Mouse (Mus musculus): Measurements from ENCODE around the gene Snrpd2.

Snrpd2 gene

DNA sequence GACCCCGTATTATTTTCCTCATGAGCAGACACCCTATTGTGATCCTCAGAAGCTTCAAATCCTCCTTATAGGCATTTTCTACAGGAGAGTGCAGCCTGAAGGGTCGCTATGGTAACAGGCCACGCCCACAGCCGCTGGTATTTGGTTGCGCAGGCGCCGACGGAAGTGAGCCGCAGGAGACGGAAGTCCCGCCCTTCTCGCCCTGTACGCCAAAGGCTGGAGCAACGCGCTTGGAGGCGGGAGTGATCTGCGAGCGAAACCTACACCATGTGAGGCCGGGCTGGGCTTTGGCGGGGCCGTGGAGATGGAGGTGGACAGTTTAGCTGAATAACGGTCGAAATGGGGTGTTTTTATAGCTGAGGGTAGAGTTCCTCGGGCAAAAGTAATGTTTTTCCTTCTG lies at the start of gene Snrpd2:
TSS of gene Snrpd2 (plus strand) at position 97 of the 400 bp plus-strand sequence.
- peak; percentile 87 to 90 for DNase-seq (ENCODE audit: low spot score in 2 of 2)

DNA sequence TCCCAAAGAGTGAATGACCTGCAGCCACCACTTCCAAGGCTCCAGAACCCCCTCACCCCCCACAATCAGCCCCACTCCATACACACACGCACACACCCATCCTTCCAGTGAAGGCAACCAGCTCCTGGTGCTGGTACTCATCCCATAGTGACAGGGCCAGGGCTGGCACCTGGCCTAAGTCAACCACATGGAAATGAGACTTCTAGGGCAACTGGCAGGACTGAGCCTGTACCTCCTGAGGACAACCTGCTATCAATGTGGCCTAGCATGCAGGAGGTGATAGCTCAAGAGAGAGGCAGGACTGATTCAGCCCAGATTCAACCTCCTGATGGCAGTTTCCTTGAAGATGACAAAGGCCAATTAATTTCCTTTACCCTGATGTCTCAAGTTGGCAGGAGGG lies 49.2 kb upstream of the Snrpd2 start:
- DNase-seq (ENCODE audit: low spot score in 2 of 2): no peak

DNA sequence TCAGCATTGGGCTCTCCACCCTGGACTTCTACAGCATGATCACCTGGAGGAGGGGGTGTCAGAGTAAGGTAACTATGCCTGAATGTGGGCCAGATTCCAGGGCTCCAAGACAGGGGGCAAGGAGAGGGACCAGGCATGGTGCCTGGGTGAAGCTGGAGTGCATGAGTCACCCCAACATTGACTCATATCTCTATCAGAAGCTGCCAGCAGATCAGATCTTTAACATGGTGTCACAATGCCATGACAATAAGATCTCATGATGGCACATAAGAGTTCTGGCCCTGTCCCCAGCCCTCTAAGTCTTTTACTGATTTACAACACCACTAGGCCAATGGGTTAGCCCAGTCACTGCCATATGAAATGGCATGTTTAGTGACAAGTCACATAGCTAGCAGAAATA lies 45.8 kb upstream of the Snrpd2 start:
- DNase-seq (ENCODE audit: low spot score in 2 of 2): no peak

DNA sequence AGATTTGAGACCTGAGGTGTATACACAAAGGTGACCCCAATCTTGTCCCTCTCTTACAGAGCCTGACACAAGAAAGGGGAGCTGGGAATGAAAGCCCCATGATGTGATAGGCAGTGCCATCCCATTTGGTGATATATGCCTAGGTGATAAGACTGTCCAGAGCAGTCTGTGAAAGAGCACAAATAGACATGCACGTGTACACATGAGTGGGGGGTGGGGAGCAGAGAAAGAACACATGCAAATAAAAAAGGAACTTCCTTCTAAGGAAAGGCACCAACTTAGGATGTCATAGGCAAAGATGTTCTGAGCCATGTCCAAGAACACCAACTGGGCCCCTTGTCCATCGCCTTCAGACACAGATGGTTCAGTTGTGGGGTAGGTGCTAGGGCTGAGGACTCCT lies 45.0 kb upstream of the Snrpd2 start:
- DNase-seq (ENCODE audit: low spot score in 2 of 2): no peak

DNA sequence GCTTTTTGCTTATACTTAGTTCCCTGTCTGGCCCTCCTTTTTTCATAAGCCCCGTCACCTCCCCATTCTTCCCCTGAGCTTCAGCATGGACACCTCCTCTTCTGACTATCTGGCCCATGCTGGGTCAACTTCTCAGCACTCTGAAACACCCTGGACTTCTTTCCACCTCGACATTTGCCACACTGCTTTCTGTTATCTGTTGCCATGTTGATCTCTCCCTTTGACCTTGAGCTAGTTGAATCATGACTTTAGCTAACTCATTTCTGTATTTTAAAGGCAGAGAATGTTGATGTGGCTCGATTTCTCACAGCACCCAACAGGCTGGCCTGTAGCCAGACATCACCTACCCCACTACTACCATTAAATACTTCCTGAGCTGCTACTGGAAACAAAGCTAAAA lies 42.1 kb upstream of the Snrpd2 start:
- DNase-seq (ENCODE audit: low spot score in 2 of 2): no peak

DNA sequence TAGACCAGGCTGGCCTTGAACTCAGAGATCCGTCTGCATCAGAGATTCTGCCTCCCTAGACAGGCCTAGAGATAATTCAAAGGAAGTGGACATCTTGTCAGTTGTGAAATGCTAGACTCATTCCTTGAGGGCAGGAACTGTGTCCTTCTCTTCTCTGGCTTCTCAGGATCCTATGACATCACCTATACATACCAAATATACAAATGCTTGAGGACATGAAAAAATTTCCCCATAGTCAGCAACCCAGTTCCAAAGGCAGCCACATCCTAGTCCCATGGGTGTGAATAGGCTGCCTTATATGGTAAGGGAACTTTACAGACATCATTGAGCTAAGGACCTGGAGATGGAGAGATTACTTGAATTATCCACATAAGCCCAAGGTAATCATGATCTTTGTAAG lies 40.0 kb upstream of the Snrpd2 start:
- no peak for DNase-seq (ENCODE audit: low spot score in 2 of 2)

DNA sequence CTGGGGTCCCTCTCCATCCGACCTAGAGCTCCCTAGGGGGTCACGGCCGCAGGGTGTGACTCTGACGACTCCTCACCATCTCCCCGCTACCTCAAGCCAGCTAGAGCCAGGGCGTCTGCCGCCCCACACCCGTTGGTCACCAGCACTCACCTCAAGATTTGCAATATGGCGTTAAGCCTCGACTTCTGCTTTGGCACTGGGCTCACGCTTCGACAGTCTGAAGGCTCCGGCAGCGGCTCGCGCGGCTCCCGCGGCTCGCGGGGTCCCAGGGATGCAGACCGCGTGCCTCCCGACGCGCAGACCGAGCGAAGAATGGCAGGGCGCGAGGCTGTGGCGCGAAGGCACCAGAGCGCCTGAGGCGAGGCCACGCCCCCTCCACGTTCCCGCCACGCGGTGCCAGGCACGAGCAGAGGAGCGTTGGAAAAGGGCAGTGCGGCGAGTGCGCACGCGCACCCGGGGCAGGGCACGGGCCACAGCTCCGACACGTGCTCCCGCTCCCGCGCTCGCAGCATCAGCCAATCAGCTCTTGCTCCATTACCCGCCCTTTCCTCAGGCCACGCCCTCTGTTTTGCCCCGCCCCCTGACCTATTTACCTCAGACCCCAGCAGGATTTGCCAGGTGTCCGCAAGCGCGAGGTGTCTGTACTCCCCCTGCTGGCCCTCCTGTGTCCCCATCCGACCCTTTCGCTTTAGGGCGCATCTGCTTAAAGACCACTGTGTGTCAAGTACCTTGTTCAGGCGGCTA lies 31.3 kb upstream of the Snrpd2 start, which contains the start of gene Gm4969:
TSS of gene Gm4969 (minus strand) at position 341 of the 744 bp plus-strand sequence.
- no peak for DNase-seq (ENCODE audit: low spot score in 2 of 2)

DNA sequence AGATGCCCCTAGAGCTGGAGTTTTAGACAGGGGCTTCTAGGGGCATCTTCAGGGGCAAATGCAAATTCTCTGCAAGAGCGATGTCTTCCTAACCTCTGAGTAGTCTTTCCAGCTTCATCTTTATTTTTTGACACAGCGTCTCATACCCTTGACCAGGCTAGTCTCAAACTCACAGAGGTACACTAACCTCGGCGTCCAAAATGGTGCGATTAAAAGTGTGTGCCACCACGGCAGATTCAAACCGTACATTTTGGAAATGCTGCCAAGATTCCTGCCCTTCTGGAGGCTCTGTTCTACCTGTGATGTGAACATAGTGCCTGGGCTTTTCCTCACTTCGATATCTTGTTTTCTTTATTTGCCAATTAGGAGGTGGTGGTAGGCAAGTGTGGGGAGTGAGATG lies 30.4 kb upstream of the Snrpd2 start:
- no peak for DNase-seq (ENCODE audit: low spot score in 2 of 2)

DNA sequence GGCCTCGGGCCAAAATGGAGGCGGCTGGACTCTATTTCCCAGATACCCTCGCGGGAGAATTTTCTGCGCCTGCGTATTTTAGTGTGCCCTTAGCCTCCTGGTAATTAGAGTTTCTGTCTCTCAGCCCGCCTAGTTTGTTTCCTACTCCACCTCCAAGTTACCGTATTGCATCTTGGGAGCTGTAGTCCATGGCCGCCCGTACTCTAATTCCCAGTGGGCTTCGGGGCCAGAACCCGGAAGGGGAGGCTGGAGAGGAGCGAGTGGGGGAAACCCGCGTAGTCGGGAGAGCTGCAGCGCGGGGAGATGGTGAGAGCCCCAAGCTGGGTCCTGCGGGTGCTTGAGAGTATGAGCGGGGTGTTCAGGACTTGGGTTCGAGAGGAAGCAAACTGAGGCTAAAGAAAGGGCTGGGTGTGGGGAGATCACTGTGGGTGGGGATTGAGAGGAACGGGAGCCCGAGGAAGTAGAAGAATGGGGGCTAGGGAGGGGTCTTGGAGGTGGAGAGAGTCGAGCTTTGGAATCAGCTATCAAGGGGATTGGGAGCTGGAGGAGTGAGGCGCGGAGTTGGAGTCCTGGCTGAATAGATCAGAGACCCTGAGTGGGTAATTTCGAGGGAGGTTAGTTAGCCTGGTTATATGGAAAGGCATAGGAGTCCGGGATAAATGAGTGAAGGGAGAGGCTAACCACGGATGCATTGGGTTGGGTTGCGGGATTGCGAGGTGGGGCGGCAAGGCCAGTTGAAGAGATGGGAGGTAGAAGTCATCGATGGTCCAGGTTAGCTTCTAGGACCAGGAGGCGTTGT lies 29.7 kb upstream of the Snrpd2 start, which contains the start of gene Fbxo46:
TSS of gene Fbxo46 (plus strand) at position 229 of the 799 bp plus-strand sequence.
- DNase-seq (ENCODE audit: low spot score in 2 of 2): peak; percentile 79 to 94

DNA sequence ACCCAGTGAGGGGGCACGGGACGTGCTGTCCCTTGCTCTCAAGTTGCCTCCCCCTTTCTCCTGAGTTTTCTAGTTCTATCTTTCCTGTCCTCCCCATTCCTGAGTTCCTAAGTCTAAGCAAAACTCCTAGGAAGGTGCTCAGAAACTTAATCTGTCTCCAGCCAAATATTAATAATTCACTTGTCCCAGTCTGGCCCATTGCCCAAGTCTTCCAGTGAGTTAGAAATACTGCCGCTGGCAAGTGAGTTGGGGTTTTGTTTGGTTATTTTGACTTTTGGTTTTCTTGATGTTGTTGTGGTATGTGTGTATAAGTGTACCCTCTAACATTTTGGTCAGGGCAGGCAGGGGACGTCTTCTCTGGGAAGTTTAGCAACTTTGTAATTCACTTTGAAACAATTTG lies 27.8 kb upstream of the Snrpd2 start:
- DNase-seq (ENCODE audit: low spot score in 2 of 2): no peak

DNA sequence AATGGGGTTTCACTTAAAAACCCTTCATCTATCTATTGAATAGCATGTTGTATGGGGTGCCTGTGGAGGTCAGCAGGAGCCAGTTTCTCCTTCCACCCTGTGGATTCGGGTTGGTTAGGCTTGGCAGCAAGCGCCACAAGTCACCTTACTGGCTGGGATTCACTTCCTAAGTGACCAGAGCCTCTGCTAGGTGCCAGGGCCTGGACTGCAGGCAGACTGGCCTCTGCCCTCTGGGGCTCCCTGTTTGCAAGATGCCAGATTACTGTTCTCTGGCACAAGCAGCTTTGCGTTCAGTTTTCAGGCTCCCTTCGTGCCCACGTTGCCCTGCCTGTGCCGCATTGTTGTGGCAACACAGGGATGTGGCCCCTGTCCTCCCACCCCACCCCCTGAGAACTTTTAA lies 24.8 kb upstream of the Snrpd2 start:
- no peak for DNase-seq (ENCODE audit: low spot score in 2 of 2)

DNA sequence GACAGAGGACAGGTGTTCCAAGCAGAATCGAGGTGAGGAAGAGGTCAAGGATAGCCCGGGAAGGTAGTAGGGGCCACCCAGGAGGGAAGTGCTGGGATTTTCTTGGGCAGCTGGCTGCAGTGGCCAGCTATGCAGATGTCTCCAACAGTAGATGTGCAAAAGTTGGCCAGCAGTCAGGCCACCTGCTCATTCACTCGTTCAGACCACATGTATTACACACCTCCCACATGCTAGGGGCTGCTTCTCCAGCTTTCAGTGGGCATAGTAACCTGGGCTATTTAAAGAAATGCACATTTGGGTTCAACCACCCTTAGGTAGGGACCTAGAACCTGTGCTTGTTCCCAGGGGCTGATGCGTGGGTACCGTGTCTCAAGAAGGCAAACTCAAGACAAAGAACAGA lies 21.8 kb upstream of the Snrpd2 start:
- DNase-seq (ENCODE audit: low spot score in 2 of 2): no peak

DNA sequence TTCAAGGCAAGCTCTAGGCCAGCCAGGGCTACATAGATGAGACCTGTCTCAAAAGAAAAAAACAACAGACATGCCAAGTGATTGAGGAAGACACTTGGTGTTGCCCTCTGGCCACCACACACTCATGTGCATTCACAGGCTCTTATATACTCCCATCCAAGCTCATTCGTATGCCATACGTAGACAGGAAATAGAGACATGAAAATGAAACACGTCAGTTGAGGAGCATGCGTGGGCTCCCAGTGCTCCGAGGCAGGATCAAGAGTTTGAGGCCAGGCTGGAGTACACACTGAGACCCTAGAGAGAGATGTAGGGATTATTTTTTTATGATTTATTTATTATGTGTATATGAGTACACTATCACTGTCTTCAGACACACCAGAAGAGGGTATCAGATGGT lies 20.1 kb upstream of the Snrpd2 start:
- no peak for DNase-seq (ENCODE audit: low spot score in 2 of 2)

DNA sequence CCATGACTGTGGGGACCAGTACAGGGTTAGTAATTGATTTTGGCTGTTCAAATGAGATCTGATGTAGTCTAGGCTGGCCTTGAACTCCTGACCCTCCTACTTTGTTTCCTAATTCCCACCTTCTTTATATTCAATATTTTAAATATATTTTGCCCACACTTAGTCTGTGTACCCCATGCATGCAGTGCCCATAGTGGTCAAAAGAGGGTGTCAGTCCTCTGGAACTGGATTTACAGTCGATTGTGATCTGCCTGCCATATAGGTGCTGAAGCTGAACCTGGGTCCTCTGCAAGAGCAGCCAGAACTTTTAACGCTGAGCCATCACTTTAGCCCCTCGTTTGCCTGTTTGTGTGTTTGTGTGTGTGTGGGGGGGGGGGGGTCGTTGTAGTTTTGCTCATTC lies 18.9 kb upstream of the Snrpd2 start:
- no peak for DNase-seq (ENCODE audit: low spot score in 2 of 2)

DNA sequence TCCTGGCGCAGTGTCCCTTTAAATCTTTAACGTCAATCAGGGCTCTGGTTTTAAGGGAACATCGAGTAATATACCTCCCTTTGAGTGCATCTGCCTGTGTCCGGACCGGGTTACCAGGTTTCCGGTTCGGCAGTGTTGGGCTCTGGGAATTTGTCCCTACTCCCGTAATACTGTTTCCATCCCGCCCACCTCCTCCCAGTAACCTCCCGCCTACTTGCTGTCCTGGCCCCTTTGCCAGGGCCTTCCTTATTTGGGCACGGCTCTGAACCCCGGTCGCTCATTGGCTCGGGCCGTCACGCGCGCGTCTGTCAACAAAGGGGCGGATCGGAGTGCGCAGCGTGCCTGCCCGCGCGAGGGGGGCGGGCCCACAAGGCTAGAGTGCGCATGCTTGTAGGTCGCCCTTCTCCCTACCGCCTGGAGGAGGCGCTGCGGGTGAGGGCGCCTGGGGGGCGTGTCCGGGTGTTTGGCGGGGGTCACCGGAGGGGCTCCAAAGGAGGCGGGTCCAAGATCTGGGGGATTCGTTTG lies 18.1 kb upstream of the Snrpd2 start:
- DNase-seq (ENCODE audit: low spot score in 2 of 2): peak; percentile 95 to 97

DNA sequence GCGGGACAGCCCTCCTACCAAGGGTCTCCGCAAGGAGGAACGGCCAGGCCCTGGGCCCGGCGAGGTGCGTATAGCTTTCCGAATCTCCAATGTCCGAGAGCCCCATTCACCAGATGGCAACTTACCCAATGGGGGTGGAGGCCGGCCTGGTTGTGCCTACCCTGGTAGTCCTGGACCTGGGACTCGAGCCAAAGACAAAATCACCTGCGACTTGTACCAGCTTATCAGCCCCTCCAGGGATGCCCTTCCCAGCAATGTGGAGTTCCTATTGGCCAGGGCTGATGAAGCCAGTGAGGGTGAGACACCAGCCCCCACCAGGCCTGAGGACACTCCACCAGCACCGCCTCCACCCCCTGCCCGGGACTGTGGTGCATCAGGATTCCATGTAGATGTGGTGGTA lies 13.4 kb upstream of the Snrpd2 start:
- no peak for DNase-seq (ENCODE audit: low spot score in 2 of 2)

DNA sequence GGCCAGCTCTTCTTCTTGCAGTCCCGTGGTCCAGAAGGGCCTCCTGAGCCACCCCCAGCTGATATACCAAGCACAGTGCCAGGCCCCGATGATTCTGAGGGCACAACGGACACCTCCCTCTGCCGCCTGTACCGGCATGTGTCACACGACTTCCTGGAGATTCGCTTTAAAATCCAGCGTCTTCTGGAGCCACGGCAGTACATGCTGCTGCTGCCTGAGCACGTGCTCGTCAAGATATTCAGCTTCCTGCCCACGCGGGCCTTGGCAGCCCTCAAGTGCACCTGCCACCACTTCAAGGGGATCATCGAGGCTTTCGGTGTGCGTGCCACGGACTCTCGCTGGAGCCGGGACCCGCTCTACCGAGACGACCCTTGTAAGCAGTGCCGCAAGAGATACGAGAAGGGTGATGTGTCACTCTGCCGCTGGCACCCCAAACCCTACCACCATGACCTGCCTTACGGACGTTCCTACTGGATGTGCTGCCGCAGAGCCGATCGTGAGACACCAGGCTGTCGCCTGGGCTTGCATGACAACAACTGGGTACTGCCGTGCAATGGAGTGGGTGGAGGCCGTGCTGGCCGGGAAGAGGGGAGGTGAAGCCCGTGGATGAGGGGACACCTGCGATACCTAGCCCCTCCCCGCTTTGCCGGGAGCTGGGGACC lies 12.7 kb upstream of the Snrpd2 start:
- DNase-seq (ENCODE audit: low spot score in 2 of 2): no peak

DNA sequence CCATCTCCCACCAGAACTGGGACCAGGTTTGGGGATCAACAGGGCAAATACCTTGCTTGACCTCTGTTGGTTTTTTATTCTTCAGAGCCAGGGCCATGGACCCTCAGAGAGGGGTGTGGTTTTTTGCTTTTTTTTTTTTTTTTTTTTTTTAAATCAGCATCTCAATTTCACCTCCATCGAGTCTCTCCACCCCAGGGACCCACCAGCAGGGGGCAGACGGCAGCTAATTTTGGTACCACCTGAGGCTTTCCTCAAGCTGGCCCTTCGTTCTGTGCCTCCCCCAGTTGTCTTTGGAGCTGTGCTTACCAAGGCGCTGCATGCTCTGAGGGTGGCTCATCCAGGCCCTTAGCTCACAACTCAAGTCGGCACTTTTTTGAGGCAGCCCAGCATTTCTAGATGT lies 12.1 kb upstream of the Snrpd2 start:
- DNase-seq (ENCODE audit: low spot score in 2 of 2): no peak

DNA sequence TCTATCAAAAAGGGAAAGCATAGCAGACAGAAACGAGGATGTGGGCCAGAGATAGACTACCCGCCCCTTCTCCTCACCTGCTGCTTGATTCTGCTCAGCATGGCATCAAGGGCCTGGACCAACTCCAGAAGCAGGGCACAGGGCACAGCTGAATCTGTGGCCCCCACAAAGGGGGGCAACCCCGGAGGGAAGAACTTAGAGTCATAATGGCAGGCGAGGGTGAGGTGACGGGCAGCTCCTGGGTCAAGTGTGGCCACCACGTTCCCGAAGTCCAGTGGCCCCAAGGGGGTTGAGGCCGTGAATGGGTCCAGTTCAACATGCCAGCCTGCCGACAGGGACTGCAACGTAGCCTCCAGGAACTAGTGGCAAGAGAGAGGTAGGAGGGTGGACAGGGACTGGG lies 2.7 kb upstream of the Snrpd2 start:
- no peak for DNase-seq (ENCODE audit: low spot score in 2 of 2)

DNA sequence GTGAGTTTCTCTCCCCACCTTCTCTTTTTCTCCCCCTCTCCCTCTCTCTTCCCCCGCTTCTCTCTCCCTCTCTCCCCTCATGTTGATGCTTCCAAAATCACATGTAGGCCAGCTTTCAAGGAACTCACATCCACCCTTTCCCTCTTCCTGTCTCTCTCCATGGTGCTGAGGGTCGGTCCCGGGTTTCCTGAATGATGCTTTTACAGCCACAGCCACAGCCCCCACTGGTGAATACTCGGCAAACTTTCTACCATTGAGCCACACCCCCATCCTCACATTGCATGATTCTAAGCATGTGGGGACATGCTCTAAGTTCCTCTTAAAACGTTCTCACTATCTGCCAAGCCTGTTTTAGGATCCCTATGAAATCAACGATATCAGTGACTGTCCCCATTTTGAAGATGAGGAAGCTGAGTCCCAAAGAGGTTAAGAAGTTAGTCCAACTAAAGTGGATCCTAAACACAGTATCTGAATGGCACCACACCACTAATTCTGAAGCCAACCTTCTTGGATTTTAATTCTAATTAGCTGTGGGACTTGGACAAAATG lies 2.0 kb upstream of the Snrpd2 start:
- DNase-seq (ENCODE audit: low spot score in 2 of 2): no peak

DNA sequence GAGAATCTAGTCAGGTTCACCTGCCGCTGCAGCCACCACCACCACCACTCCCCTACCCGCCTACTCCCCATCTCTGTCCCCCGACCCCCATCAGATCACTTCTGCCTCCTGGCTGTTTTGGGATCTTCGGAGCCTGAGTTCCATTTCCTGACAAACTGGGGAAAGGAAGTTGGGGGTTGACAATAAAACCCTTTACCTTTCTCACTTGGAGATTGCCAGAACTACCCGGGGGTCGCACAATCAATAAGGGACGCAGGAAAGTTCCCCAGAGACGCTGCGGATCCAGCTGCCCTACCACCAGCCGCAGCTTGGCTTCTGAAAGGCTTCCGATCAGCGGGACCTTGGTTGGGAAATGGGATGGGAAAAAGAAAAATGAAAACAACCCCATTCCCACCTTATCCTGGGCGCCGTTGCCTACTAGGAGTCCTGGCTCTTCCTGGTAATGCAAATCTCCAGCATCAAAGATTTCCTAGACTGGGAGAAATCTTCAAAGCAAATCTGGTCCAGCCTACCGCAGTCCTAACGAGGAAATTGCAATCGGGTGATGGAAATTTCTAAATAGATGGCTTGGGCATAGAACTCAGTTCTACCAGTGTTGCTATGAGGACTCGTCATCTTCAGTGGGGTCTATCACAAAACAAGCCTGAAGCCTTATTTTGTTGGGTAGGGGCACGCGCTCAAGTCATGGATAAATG lies 1.2 kb upstream of the Snrpd2 start:
- no peak for DNase-seq (ENCODE audit: low spot score in 2 of 2)

Data from urinary bladder, adult 18-20 months (tissue).